8 mouse cellular contexts compared by ENCODE assay signal in genomic region chr6:8948471-8949411, GRCm38 (mm10). TPM values are rescaled to one million over a fixed set of nuclear protein-coding genes. Genes with fewer than 3 reads are reported as not detected.
DNase-seq lines count a peak whose midpoint lies in the region; ATAC-seq and TF ChIP-seq lines count a peak whose summit lies in the region.

No protein-coding gene starts in this region.

- H3K9ac ChIP-seq in forebrain, embryonic 11.5 days (ENCODE audit: low read length), result 0 out of 2 replicates have a peak overlapping the region, but pooled peaks have one; percentile 2
- no peak overlapping the region for H3K9ac ChIP-seq in liver, embryonic 12.5 days

- peaks cover 58% of the 10 kb centered on the region for H3K27me3 ChIP-seq in forebrain, embryonic 11.5 days (ENCODE audit: control insufficient read depth, insufficient read depth, low read length)
- peaks cover 67% of the 10 kb centered on the region for H3K27me3 ChIP-seq in liver, embryonic 12.5 days (replicated peaks)

- peaks cover 4% of the 10 kb centered on the region; the same call in 1 of the 2 replicates for H3K4me1 ChIP-seq in brown adipose tissue, adult 24 weeks (ENCODE audit: control insufficient read depth, insufficient read depth, insufficient read length, low read length)
- peaks cover 5% of the 10 kb centered on the region; the same call in 1 of the 2 replicates for H3K4me1 ChIP-seq in forebrain, embryonic 11.5 days (replicated peaks; ENCODE audit: control insufficient read depth, insufficient read depth, low read length)
- peaks cover 8% of the 10 kb centered on the region for H3K4me1 ChIP-seq in liver, embryonic 12.5 days
- peaks cover 11% of the 10 kb centered on the region; the same call in 1 of the 2 replicates for H3K4me1 ChIP-seq in olfactory bulb, adult 2 months (ENCODE audit: control insufficient read depth, insufficient read depth, low read length)

- no peak for TF ChIP-seq CTCF in olfactory bulb, adult 2 months (IDR thresholded peaks at IDR 0.05; ENCODE audit: insufficient read depth, low read depth, low read length)

- H3K27ac ChIP-seq in brown adipose tissue, adult 24 weeks (replicated peaks; ENCODE audit: low read depth, low read length), result no peak overlapping the region
- no peak overlapping the region for H3K27ac ChIP-seq in forebrain, embryonic 11.5 days (ENCODE audit: low read depth, low read length)
- H3K27ac ChIP-seq in liver, embryonic 12.5 days, result no peak overlapping the region
- peak overlapping the region; percentile 49 for H3K27ac ChIP-seq in olfactory bulb, adult 2 months (ENCODE audit: insufficient read depth, low read depth, low read length)

- no peaks in the 10 kb centered on the region for H3K36me3 ChIP-seq in forebrain, embryonic 11.5 days (ENCODE audit: control insufficient read depth, insufficient read depth, low read length)
- no peaks in the 10 kb centered on the region for H3K36me3 ChIP-seq in liver, embryonic 12.5 days

- ATAC-seq in forebrain, embryonic 11.5 days (replicated peaks; ENCODE audit: low FRiP score), result peak; percentile 57
- no peak for ATAC-seq in liver, embryonic 12.5 days

- under 1% methylated on average over 68 of the region's 68 CpGs for WGBS in forebrain, embryonic 11.5 days
- 2% methylated on average over 68 of the region's 68 CpGs for WGBS in liver, embryonic 12.5 days (ENCODE audit: insufficient replicate concordance)
- WGBS in olfactory bulb, adult 2 months, result under 1% methylated on average over 68 of the region's 68 CpGs

- H3K9me3 ChIP-seq in forebrain, embryonic 11.5 days (ENCODE audit: control insufficient read depth, low read length), result no peaks in the 10 kb centered on the region
- no peaks in the 10 kb centered on the region for H3K9me3 ChIP-seq in liver, embryonic 12.5 days (replicated peaks)

- no peak for TF ChIP-seq POLR2A in olfactory bulb, adult 2 months (IDR thresholded peaks at IDR 0.05; ENCODE audit: insufficient read depth, low read depth, low read length)

- H3K4me2 ChIP-seq in forebrain, embryonic 11.5 days (ENCODE audit: low read depth, low read length, severe bottlenecking), result peak overlapping the region; percentile 66
- H3K4me2 ChIP-seq in liver, embryonic 12.5 days, result peak overlapping the region; percentile 37

- peak overlapping the region; percentile 40 for H3K4me3 ChIP-seq in brown adipose tissue, adult 24 weeks (ENCODE audit: insufficient read depth, low read depth, low read length)
- H3K4me3 ChIP-seq in forebrain, embryonic 11.5 days (ENCODE audit: low read depth, low read length), result peak overlapping the region; percentile 42
- peak overlapping the region; percentile 13 for H3K4me3 ChIP-seq in liver, embryonic 12.5 days
- peak overlapping the region; percentile 75 for H3K4me3 ChIP-seq in olfactory bulb, adult 2 months (ENCODE audit: insufficient read depth, low read depth, low read length)

- peak; percentile 40 to 48 for DNase-seq in right cerebral cortex, postnatal 10 days (ENCODE audit: low spot score in 2 of 2)
- DNase-seq in right cerebral cortex, adult 18-20 months, result no peak
- peak; percentile 85 for DNase-seq in forebrain, embryonic 11.5 days (ENCODE audit: low spot score)
- DNase-seq in hindlimb bud, embryonic 11.5 days (ENCODE audit: extremely low spot score, low read depth, low spot score), result peak; percentile 42
- no peak for DNase-seq in spleen, adult 12 weeks (ENCODE audit: low spot score)

RNA-seq across cellular contexts. Expression of gene Nxph1, which starts 0.5 kb away (rescaled TPM):
- not detected in 2 replicates for polyA plus RNA-seq in brown adipose tissue, adult 24 weeks (2012; ENCODE audit: insufficient read depth, insufficient read length, missing spikeins)
- 4.9 and 6.9 TPM in 2 replicates for polyA plus RNA-seq in forebrain, embryonic 11.5 days (2014; fragmentation: Nextera tagmentation; extraction: Ambion mirVana)
- polyA plus RNA-seq in liver, embryonic 12.5 days (2016; fragmentation: Nextera tagmentation; extraction: Ambion mirVana), result not detected in 2 replicates
- polyA plus RNA-seq in olfactory bulb, adult 2 months (2012; ENCODE audit: insufficient read depth, insufficient read length, low replicate concordance, missing spikeins), result not detected in 2 replicates

Comparison
In these comparisons a context has a peak if more than half of its experiments do, and no peak if none do; other contexts are left out.
1. DNase-seq: peak in right cerebral cortex, postnatal 10 days (2 of 2), forebrain, embryonic 11.5 days (single experiment) and hindlimb bud, embryonic 11.5 days (single experiment); none in right cerebral cortex, adult 18-20 months (single experiment) and spleen, adult 12 weeks (single experiment).
2. H3K4me3 ChIP-seq: peak in every context shown above with its lines; median percentile 75 in olfactory bulb, adult 2 months; 42 in forebrain, embryonic 11.5 days; 40 in brown adipose tissue, adult 24 weeks; 13 in liver, embryonic 12.5 days.